Mouse (Mus musculus) spleen, adult 2 months (tissue): ENCODE data around the gene Thada. TPM values are rescaled to one million over a fixed set of nuclear protein-coding genes. Genes with fewer than 3 reads are reported as not detected.

Source experiments
- DNase-seq, 2 experiments: peaks; one replicate each; pipeline versions ENCODE4 v3.0.0 to v3.0.0-alpha.2; 2012 to 2021; ENCODE audit warnings: low spot score in 2 of 2, low read depth in 1 of 2
- H3K27ac ChIP-seq: fragments of 200-500 bp; 2 replicates; pipeline ENCODE4 v1.5.1; 2012; ENCODE audit warnings: low read length, inconsistent platforms; ENCODE audit not compliant: insufficient read depth
- H3K27me3 ChIP-seq: fragments of 200-500 bp; 2 replicates; pipeline ENCODE4 v1.6.1; 2012; ENCODE audit warnings: mild to moderate bottlenecking, moderate library complexity, low read length, inconsistent platforms; ENCODE audit not compliant: control insufficient read depth, insufficient read depth
- H3K36me3 ChIP-seq: fragments of 200-500 bp; 2 replicates; pipeline ENCODE4 v1.6.1; 2012; ENCODE audit warnings: mild to moderate bottlenecking, low read length, inconsistent platforms; ENCODE audit not compliant: control insufficient read depth, insufficient read depth
- H3K4me1 ChIP-seq: fragments of 200-500 bp; 2 replicates; pipeline ENCODE4 v1.6.1; 2011; ENCODE audit warnings: inconsistent platforms; ENCODE audit not compliant: control insufficient read depth, insufficient read depth, insufficient read length
- H3K4me3 ChIP-seq: fragments of 200-500 bp; 2 replicates; pipeline ENCODE4 v1.5.1; 2011; ENCODE audit warnings: mild to moderate bottlenecking, inconsistent platforms; ENCODE audit not compliant: insufficient read depth, insufficient read length; ENCODE audit errors: extremely low read depth
- CTCF ChIP-seq: fragments of 200-500 bp; IDR thresholded peaks from 2 replicates; pipeline ENCODE4 v1.5.1; 2011; ENCODE audit warnings: mild to moderate bottlenecking, inconsistent platforms; ENCODE audit not compliant: insufficient read depth, insufficient read length, insufficient replicate concordance; ENCODE audit errors: extremely low read depth
- POLR2A ChIP-seq: fragments of 200-500 bp; IDR thresholded peaks from 2 replicates; pipeline ENCODE4 v1.6.1; 2011; ENCODE audit warnings: low read depth, low read length, inconsistent platforms
- WGBS: fragments of 180-500 bp; shearing (Covaris S2); methylation state at CpG from one replicate; pipeline ENCODE4 v1.1.7; 2018; 5-methylcytosine and 5-hydroxymethylcytosine counted together
- polyA plus RNA-seq: library from polyadenylated mRNA; depleted of rRNA; stranded (reverse); fragments of >200 nt; gene quantifications from 2 replicates; pipeline ENCODE4 v1.2.3, GENCODE M21; 2012; rRNA removed

Gene Thada
- polyA plus RNA-seq, 1 experiment = 17.2 TPM

GRCm38 (mm10) chr17:84144762-84145599 is 321.0 kb downstream of the Thada start:
- no peaks in the 10 kb centered on the region for H3K36me3 ChIP-seq
- H3K27me3 ChIP-seq = no peaks in the 10 kb centered on the region
- H3K27ac ChIP-seq = peak overlapping the region; percentile 94
- 41% methylated on average over 5 of the region's 5 CpGs for WGBS
- peaks cover 80% of the 10 kb centered on the region for H3K4me1 ChIP-seq
- H3K4me3 ChIP-seq = no peak overlapping the region
- DNase-seq = no peak
- TF ChIP-seq POLR2A (no peak), CTCF (no peak)

GRCm38 (mm10) chr17:84144130-84144529 is 321.9 kb downstream of the Thada start:
- Histone ChIP-seq H3K27me3 (no peaks in the 10 kb centered on the region), H3K4me3 (no peak overlapping the region), H3K4me1 (peaks cover 79% of the 10 kb centered on the region), H3K36me3 (no peaks in the 10 kb centered on the region), H3K27ac (peak overlapping the region; percentile 55)
- WGBS = 93% methylated on average over 3 of the region's 3 CpGs
- DNase-seq = no peak
- TF ChIP-seq POLR2A = no peak
- no peak for TF ChIP-seq CTCF

- WGBS = 16% methylated on average over 12 of the region's 12 CpGs
- TF ChIP-seq CTCF = no peak
- TF ChIP-seq POLR2A = peak; percentile 8; the same call in 1 of the 2 replicates
- peak in 1 of 2 experiments; percentile 71 for DNase-seq
- Histone ChIP-seq H3K27me3 (no peaks in the 10 kb centered on the region), H3K36me3 (no peaks in the 10 kb centered on the region), H3K27ac (peak overlapping the region; percentile 55), H3K4me1 (peaks cover 74% of the 10 kb centered on the region), H3K4me3 (no peak overlapping the region)
Observed at GRCm38 (mm10) chr17:84143219-84143844, 322.7 kb downstream of the Thada start.

GRCm38 (mm10) chr17:84141691-84142090 is 324.3 kb downstream of the Thada start:
- Histone ChIP-seq H3K4me1 (peaks cover 62% of the 10 kb centered on the region), H3K36me3 (no peaks in the 10 kb centered on the region), H3K27ac (0 out of 2 replicates have a peak overlapping the region, but pooled peaks have one; percentile 18), H3K27me3 (no peaks in the 10 kb centered on the region), H3K4me3 (no peak overlapping the region)
- 47% methylated on average over 6 of the region's 6 CpGs for WGBS
- TF ChIP-seq POLR2A = no peak
- TF ChIP-seq CTCF = no peak
- DNase-seq = no peak

GRCm38 (mm10) chr17:84140822-84141507 is 325.0 kb downstream of the Thada start:
- Histone ChIP-seq H3K4me1 (peaks cover 54% of the 10 kb centered on the region), H3K4me3 (no peak overlapping the region), H3K27me3 (no peaks in the 10 kb centered on the region), H3K36me3 (no peaks in the 10 kb centered on the region), H3K27ac (peak overlapping the region; percentile 43; the same call in 1 of the 2 replicates)
- DNase-seq = no peak
- 61% methylated on average over 10 of the region's 10 CpGs for WGBS
- TF ChIP-seq POLR2A (no peak), CTCF (no peak)

Other genes starting within 250 kb of the Thada start
- gene Plekhh2, start 45.7 kb upstream of the Thada start, polyA plus RNA-seq = 1.6 TPM in 2 replicates
- gene Dync2li1, start 160.3 kb upstream of the Thada start, polyA plus RNA-seq = 0.48 and 0.71 TPM in 2 replicates
- gene Abcg8, start 210.1 kb upstream of the Thada start, polyA plus RNA-seq = 0.06 TPM in 1 of 2 replicates, not detected in the other
- gene Abcg5, start 216.8 kb upstream of the Thada start, polyA plus RNA-seq = 0.09 TPM in 1 of 2 replicates, not detected in the other